Mouse (Mus musculus): ENCODE measurements around the gene Mecp2.

The Mecp2 gene

GRCm38 (mm10) chrX:74022795-74023187, 112.4 kb downstream of the Mecp2 start:
- no peak for DNase-seq (ENCODE audit: extremely low spot score, low read depth, low spot score)

- no peak for DNase-seq (ENCODE audit: extremely low spot score, low read depth, low spot score)
These were observed 120.6 kb downstream of the Mecp2 start for GRCm38 (mm10) chrX:74014597-74014996.

- no peak for DNase-seq (ENCODE audit: extremely low spot score, low read depth, low spot score)
These were observed 127.1 kb downstream of the Mecp2 start for GRCm38 (mm10) chrX:74008063-74008462.

- no peak for DNase-seq (ENCODE audit: extremely low spot score, low read depth, low spot score)
These were observed 128.8 kb downstream of the Mecp2 start for GRCm38 (mm10) chrX:74006401-74006800.

- no peak for DNase-seq (ENCODE audit: extremely low spot score, low read depth, low spot score)
These were observed 131.5 kb downstream of the Mecp2 start for GRCm38 (mm10) chrX:74003644-74004043.

GRCm38 (mm10) chrX:74001024-74001423, 134.1 kb downstream of the Mecp2 start:
- DNase-seq (ENCODE audit: extremely low spot score, low read depth, low spot score) = no peak

- DNase-seq (ENCODE audit: extremely low spot score, low read depth, low spot score) = no peak
These were observed 136.0 kb downstream of the Mecp2 start for GRCm38 (mm10) chrX:73998911-73999869.

GRCm38 (mm10) chrX:73977783-73978182, 157.4 kb downstream of the Mecp2 start:
- DNase-seq (ENCODE audit: extremely low spot score, low read depth, low spot score) = no peak
